Mouse (Mus musculus) liver, adult 10 weeks (tissue): Measurements from ENCODE around the gene Myo1f. TPM values are rescaled to one million over a fixed set of nuclear protein-coding genes. Genes with fewer than 3 reads are reported as not detected.

Source experiments
- polyA plus RNA-seq: library from polyadenylated mRNA; stranded (reverse); fragments of 350-450 nt; fragmentation: Illumina TruSeq; extraction: RNeasy Lipid Tissue Mini Kit (QIAGEN cat#74804); gene quantifications from one replicate; pipeline ENCODE4 v1.2.3, GENCODE M21; 2014; ENCODE audit warnings: low read depth, low replicate concordance

Gene Myo1f
- polyA plus RNA-seq = 0.16 TPM

DNA sequence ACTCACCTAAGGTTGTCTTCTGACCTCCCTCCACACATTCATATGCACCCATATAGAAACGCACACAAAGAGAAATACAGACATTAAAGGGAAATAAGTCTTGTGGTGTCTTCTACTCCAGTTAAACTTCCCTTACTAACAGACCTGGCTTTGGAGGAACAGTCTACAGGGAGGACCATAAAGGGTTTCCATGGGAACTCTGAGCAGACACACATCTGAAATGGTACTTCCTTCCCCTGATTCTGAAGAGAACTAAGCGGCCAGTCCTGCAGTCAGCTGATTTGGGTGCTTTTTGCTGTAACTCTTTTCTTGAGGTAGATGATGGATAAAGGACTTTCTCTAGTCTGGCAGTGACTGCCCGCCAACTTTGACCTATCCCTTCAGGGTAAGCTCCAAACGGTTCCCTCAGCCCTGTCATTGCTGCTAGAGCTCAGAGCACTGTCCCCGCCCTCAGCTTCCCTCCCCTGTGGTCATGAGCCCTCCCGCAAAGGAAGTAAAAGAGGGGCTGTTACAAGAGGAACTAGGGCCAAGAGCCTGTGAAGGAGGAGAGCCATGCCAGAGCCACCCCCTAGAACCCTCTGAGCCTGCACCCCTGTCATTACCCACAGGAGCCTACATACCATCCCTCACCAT, at the start of gene Myo1f:
Gene Myo1f, plus strand, starts transcription at position 485 of the 633 bp plus-strand sequence.

DNA sequence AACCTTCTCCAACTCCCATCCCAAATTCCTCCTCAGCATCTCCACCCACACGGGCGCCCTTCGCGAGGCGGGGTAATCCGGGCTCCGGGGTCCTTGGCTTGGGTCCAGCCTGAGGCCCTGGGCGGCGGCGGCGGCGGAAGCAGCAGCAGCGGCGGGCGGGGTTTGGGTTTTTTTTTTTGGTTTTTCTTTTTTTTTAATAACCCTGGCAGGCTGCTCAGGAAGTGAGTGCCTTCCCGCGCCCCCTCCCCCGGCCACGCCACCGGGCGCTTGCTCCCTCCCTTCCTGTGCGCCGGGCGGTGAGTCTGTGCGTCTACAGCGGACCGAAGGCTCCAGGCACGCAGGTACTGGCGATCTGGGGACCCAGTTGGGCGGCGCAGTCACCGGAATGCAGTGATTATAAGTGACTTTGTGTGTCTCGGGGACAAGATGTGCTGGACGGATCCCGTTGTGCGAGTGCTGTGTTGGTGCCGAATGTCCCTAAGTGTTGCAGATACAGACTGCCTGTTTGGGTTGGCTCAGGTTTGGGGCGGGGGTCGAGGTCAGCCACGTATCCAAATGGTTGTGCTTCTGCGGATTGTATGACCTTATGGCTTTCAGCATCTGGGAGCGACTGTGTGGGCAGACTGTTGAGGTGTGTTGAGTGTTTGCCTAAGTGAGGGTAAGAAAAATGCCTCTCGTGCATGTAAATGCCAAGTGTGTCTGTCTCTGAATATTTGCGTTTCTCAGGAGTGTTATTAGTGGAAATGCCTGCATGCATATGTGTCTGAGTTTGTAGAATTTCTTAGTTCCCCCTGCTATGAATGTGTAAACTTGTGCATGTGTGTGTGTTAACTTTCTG, 31.4 kb upstream of the Myo1f start, which contains the start of gene Adamts10:
Gene Adamts10, plus strand, starts transcription at position 287 of the 838 bp plus-strand sequence.

DNA sequence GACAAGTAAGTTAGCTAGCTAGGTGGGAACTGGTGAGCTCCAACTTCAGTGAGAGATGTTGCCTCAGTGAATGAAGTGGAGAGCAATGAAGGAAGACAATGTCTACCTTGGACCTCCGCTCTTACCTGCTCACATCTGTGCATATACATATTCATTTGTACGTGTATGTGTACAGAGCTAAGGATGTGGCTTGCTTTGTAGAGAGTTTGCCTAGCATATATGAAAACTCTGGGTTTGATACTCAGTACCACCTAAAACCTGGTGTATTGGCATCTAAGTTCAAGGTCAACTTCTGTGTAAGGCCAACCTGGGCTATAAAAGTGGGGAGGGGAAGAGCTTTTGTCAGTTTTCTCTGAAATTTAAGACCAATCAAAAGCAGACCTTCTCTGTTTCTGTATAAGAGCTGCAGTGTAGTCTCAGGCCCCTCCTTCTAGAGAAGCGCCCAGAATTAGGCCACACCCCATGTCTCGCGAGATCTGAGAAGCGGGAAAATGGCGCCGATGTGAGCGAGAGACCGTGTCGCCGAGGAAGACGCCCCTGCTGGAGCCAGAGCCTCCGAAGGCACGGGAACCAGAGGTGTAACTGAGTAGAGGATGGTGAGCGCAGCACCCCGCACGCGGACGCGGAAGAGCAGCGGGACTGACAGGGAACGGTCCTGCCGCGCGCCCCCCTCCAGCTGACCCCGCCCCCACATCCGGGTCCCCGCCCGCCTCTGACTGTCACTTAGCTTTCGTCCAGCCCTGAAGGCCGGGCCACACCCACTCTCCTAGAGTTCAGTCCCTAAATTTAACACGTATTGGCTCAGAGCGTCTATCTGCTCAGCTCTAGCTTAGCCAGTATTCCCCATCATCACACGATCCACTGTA, 73.3 kb downstream of the Myo1f start, which contains the start of gene Zfp414:
Gene Zfp414, plus strand, starts transcription at position 470 of the 866 bp plus-strand sequence.

DNA sequence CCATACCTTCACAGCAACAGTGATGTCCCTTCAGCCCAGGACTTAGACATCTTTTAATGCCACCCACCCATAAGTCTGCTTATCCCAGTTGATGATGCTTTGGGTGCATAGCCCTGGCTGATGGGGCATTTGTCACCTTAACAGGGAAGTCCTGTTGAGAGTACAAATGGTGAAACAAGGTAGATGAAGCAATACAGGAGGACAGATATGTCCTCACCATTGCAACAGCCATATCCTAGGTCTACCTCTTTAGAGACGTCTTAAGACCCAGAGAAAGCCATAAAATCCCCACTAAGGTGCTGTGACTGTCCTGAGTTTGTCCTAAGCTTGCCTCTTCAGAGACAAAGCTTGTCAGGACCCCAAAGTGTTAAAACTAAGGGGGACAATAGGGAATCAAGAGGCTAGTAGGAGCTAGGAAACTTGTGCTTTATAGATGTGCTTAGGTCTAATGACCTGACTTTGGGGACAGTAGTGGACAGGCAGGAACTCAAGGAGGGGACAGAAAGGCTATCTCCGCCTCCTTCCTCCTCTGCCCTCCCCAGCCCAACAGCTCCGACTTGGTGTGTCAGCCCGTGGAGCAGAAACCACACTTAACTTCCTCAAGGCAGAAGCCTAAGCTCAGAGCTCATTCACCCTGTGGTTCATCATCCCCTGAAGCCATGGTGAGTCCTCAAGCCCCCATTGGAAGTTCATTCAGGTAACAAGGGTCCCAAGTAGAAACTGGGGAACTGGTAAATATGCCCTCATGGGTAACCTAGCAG, 82.2 kb downstream of the Myo1f start, which contains the start of gene Pram1:
Gene Pram1, plus strand, starts transcription at position 541 of the 761 bp plus-strand sequence.

Other genes with a start within 250 kb of the Myo1f start
- 8.5 TPM for gene Zfp81, start 196.8 kb upstream of the Myo1f start, polyA plus RNA-seq
- 14.7 TPM for gene Zfp101, start 161.1 kb upstream of the Myo1f start, polyA plus RNA-seq
- gene Actl9, start 122.8 kb upstream of the Myo1f start, polyA plus RNA-seq = not detected
- 0.95 TPM for gene Adamts10, start 31.5 kb upstream of the Myo1f start, polyA plus RNA-seq
- gene Zfp414, start 73.4 kb downstream of the Myo1f start, polyA plus RNA-seq = 1.2 TPM
- 0.21 TPM for gene Pram1, start 82.3 kb downstream of the Myo1f start, polyA plus RNA-seq
- gene Hnrnpm, start 131.2 kb downstream of the Myo1f start, polyA plus RNA-seq = 147 TPM
- 24.2 TPM for gene March2, start 163.0 kb downstream of the Myo1f start, polyA plus RNA-seq
- 9.3 TPM for gene Rab11b, start 204.8 kb downstream of the Myo1f start, polyA plus RNA-seq
- gene Angptl4, start 226.1 kb downstream of the Myo1f start, polyA plus RNA-seq = 8.0 TPM